In genomic region chr9:110490913-110491312, GRCm38 (mm10) we compare ENCODE assay signal across 9 mouse cellular contexts. TPM values are rescaled to one million over a fixed set of nuclear protein-coding genes. Genes with fewer than 3 reads are reported as not detected.
A peak's percentile ranks its signal among the peaks of the same experiment; 100 is the strongest.
DNase-seq lines count a peak whose midpoint lies in the region; ATAC-seq and TF ChIP-seq lines count a peak whose summit lies in the region.
"Had no signal": no experiment of that assay in that cellular context is flagged by ENCODE, and none has a peak within 500 bp of the region (broad histone marks: within the 10 kb centered on the region; RNA-seq: fewer than 3 reads in every experiment).

No protein-coding gene starts in this region.

- H3K4me1 ChIP-seq in midbrain, postnatal 0 days (ENCODE audit: insufficient read depth, low read length) = no peaks in the 10 kb centered on the region
- H3K4me1 ChIP-seq in midbrain, embryonic 15.5 days = no peaks in the 10 kb centered on the region
- no peaks in the 10 kb centered on the region for H3K4me1 ChIP-seq in limb, embryonic 11.5 days (ENCODE audit: control insufficient read depth, insufficient read depth, low read length)
- H3K4me1 ChIP-seq: stomach, embryonic 15.5 days had no signal

- no peaks in the 10 kb centered on the region for H3K36me3 ChIP-seq in midbrain, postnatal 0 days (ENCODE audit: insufficient read depth, low read length)
- H3K36me3 ChIP-seq in midbrain, embryonic 15.5 days (replicated peaks) = no peaks in the 10 kb centered on the region
- no peaks in the 10 kb centered on the region for H3K36me3 ChIP-seq in limb, embryonic 11.5 days (ENCODE audit: control insufficient read depth, insufficient read depth, low read length)
- H3K36me3 ChIP-seq: stomach, embryonic 15.5 days had no signal

- WGBS in midbrain, postnatal 0 days = 63% methylated on average over 5 of the region's 5 CpGs
- 64% methylated on average over 5 of the region's 5 CpGs for WGBS in midbrain, embryonic 15.5 days
- 60% methylated on average over 5 of the region's 5 CpGs for WGBS in limb, embryonic 11.5 days

- H3K4me2 ChIP-seq in midbrain, postnatal 0 days (ENCODE audit: low read depth, low read length, poor library complexity, severe bottlenecking) = no peak overlapping the region
- no peak overlapping the region for H3K4me2 ChIP-seq in midbrain, embryonic 15.5 days
- no peak overlapping the region for H3K4me2 ChIP-seq in limb, embryonic 11.5 days (ENCODE audit: low read depth, severe bottlenecking)
- H3K4me2 ChIP-seq: stomach, embryonic 15.5 days had no signal

- intact Hi-C loops in gastrocnemius, adult 2 months (cut with DNase I) = no loop called here

- no peak overlapping the region for H3K4me3 ChIP-seq in gastrocnemius, adult 2 months
- H3K4me3 ChIP-seq in midbrain, postnatal 0 days (ENCODE audit: low read depth, low read length) = no peak overlapping the region
- H3K4me3 ChIP-seq in midbrain, embryonic 15.5 days = no peak overlapping the region
- H3K4me3 ChIP-seq in limb, embryonic 11.5 days (ENCODE audit: low read depth, low read length) = no peak overlapping the region
- H3K4me3 ChIP-seq: stomach, embryonic 15.5 days had no signal

- H3K9ac ChIP-seq in midbrain, postnatal 0 days (replicated peaks; ENCODE audit: low read length, poor library complexity, severe bottlenecking) = no peak overlapping the region
- H3K9ac ChIP-seq in midbrain, embryonic 15.5 days = no peak overlapping the region
- no peak overlapping the region for H3K9ac ChIP-seq in limb, embryonic 11.5 days (ENCODE audit: low read length)
- H3K9ac ChIP-seq: stomach, embryonic 15.5 days had no signal

- H3K27ac ChIP-seq in gastrocnemius, adult 2 months = no peak overlapping the region
- no peak overlapping the region for H3K27ac ChIP-seq in midbrain, postnatal 0 days (ENCODE audit: low read depth, low read length)
- no peak overlapping the region for H3K27ac ChIP-seq in midbrain, embryonic 15.5 days
- H3K27ac ChIP-seq in limb, embryonic 11.5 days (replicated peaks; ENCODE audit: low read depth, low read length) = no peak overlapping the region
- H3K27ac ChIP-seq: stomach, embryonic 15.5 days had no signal

- TF ChIP-seq CTCF in gastrocnemius, adult 2 months (IDR thresholded peaks at IDR 0.05) = peak; percentile 44; the same call in 1 of the 2 replicates
- peak; percentile 33 for TF ChIP-seq CTCF in midbrain, postnatal 0 days (IDR thresholded peaks at IDR 0.05)

- no peaks in the 10 kb centered on the region for H3K27me3 ChIP-seq in midbrain, postnatal 0 days (ENCODE audit: insufficient read depth, low read length)
- H3K27me3 ChIP-seq in midbrain, embryonic 15.5 days (replicated peaks) = no peaks in the 10 kb centered on the region
- H3K27me3 ChIP-seq in limb, embryonic 11.5 days (ENCODE audit: control insufficient read depth, insufficient read depth, low read length) = no peaks in the 10 kb centered on the region
- H3K27me3 ChIP-seq: stomach, embryonic 15.5 days had no signal

- no peak for DNase-seq in gastrocnemius, adult 2 months
- DNase-seq in gastrocnemius, adult 18-20 months (ENCODE audit: low spot score) = no peak
- no peak for DNase-seq in midbrain, postnatal 0 days (ENCODE audit: low spot score)
- DNase-seq in limb, embryonic 11.5 days (ENCODE audit: low spot score) = peak; percentile 29
- peak; percentile 28 for DNase-seq in thymus, postnatal 25 days

- no peak for ATAC-seq in midbrain, postnatal 0 days (ENCODE audit: low FRiP score)
- ATAC-seq in midbrain, embryonic 15.5 days (replicated peaks) = no peak
- no peak for ATAC-seq in limb, embryonic 11.5 days (ENCODE audit: insufficient number of reproducible peaks, low FRiP score, low TSS enrichment, low read depth)
- ATAC-seq in frontal cortex, adult (ENCODE audit: low TSS enrichment) = no peak
- ATAC-seq in megakaryocyte-erythroid progenitor cell, adult 5-6 weeks (replicated peaks; ENCODE audit: low FRiP score, low TSS enrichment, poor library complexity, severe bottlenecking) = no peak

- no peaks in the 10 kb centered on the region for H3K9me3 ChIP-seq in midbrain, postnatal 0 days (ENCODE audit: low read length)
- peaks cover 5% of the 10 kb centered on the region; the same call in 1 of the 2 replicates for H3K9me3 ChIP-seq in midbrain, embryonic 15.5 days
- H3K9me3 ChIP-seq in limb, embryonic 11.5 days (ENCODE audit: control insufficient read depth, low read length) = no peaks in the 10 kb centered on the region
- H3K9me3 ChIP-seq: stomach, embryonic 15.5 days had no signal

RNA-seq across cellular contexts. Expression of gene Kif9, which starts 14.2 kb away (rescaled TPM):
- total RNA-seq in gastrocnemius, adult 2 months (2021) = under 1 TPM in 1 of 2 experiments, not detected in 1; 0.08 TPM
- total RNA-seq in gastrocnemius, adult 18-20 months (2021) = not detected
- 3.7 and 4.2 TPM in 2 replicates for total RNA-seq in midbrain, postnatal 0 days (2014; rRNA removed)
- polyA plus RNA-seq in midbrain, postnatal 0 days (2015; fragmentation: Nextera tagmentation; extraction: Ambion mirVana) = 4.1 and 5.6 TPM in 2 replicates
- 4.6 and 4.8 TPM in 2 replicates for polyA plus RNA-seq in midbrain, embryonic 15.5 days (2015; fragmentation: Nextera tagmentation; extraction: Ambion mirVana)
- polyA plus RNA-seq in limb, embryonic 11.5 days (2014; fragmentation: Nextera tagmentation; extraction: Ambion mirVana) = 0.35 and 0.57 TPM in 2 replicates
- 0.77 and 1.1 TPM in 2 replicates for total RNA-seq in megakaryocyte-erythroid progenitor cell, adult 5-6 weeks (2014; fragmentation: Nextera tagmentation)
- total RNA-seq in megakaryocyte-erythroid progenitor cell, adult 5-6 weeks (2017) = 1.3 and 1.6 TPM in 2 replicates

RNA-seq across cellular contexts. Expression of gene Klhl18, which starts 14.4 kb away (rescaled TPM):
- total RNA-seq in gastrocnemius, adult 2 months (2021) = 1 to 10 TPM; 7.2 to 8.6 TPM
- 1 to 10 TPM; 7.0 to 7.7 TPM for total RNA-seq in gastrocnemius, adult 18-20 months (2021)
- total RNA-seq in midbrain, postnatal 0 days (2014; rRNA removed) = 39.7 and 40.1 TPM in 2 replicates
- 25.9 and 27.4 TPM in 2 replicates for polyA plus RNA-seq in midbrain, postnatal 0 days (2015; fragmentation: Nextera tagmentation; extraction: Ambion mirVana)
- polyA plus RNA-seq in midbrain, embryonic 15.5 days (2015; fragmentation: Nextera tagmentation; extraction: Ambion mirVana) = 27.9 and 29.0 TPM in 2 replicates
- polyA plus RNA-seq in limb, embryonic 11.5 days (2014; fragmentation: Nextera tagmentation; extraction: Ambion mirVana) = 9.2 and 9.4 TPM in 2 replicates
- total RNA-seq in megakaryocyte-erythroid progenitor cell, adult 5-6 weeks (2014; fragmentation: Nextera tagmentation) = 3.7 and 9.7 TPM in 2 replicates
- 7.7 and 8.6 TPM in 2 replicates for total RNA-seq in megakaryocyte-erythroid progenitor cell, adult 5-6 weeks (2017)

RNA-seq across cellular contexts. Expression of gene Setd2, which starts 41.5 kb away (rescaled TPM):
- total RNA-seq in gastrocnemius, adult 2 months (2021) = 10 to 100 TPM; 32.9 to 35.4 TPM
- total RNA-seq in gastrocnemius, adult 18-20 months (2021) = 10 to 100 TPM; 25.8 to 26.9 TPM
- total RNA-seq in midbrain, postnatal 0 days (2014; rRNA removed) = 69.3 and 77.3 TPM in 2 replicates
- 22.0 and 24.9 TPM in 2 replicates for polyA plus RNA-seq in midbrain, postnatal 0 days (2015; fragmentation: Nextera tagmentation; extraction: Ambion mirVana)
- 36.3 and 37.4 TPM in 2 replicates for polyA plus RNA-seq in midbrain, embryonic 15.5 days (2015; fragmentation: Nextera tagmentation; extraction: Ambion mirVana)
- polyA plus RNA-seq in limb, embryonic 11.5 days (2014; fragmentation: Nextera tagmentation; extraction: Ambion mirVana) = 55.6 and 56.3 TPM in 2 replicates
- 146 and 168 TPM in 2 replicates for total RNA-seq in megakaryocyte-erythroid progenitor cell, adult 5-6 weeks (2014; fragmentation: Nextera tagmentation)
- 189 and 248 TPM in 2 replicates for total RNA-seq in megakaryocyte-erythroid progenitor cell, adult 5-6 weeks (2017)

Comparison
In these comparisons a context has a peak if more than half of its experiments do, and no peak if none do; other contexts are left out.
1. DNase-seq: peak in limb, embryonic 11.5 days (single experiment) and thymus, postnatal 25 days (single experiment); none in gastrocnemius, adult 2 months (single experiment), gastrocnemius, adult 18-20 months (single experiment) and midbrain, postnatal 0 days (single experiment).